ENCODE assay signal across 8 mouse cellular contexts in the genomic region with DNA sequence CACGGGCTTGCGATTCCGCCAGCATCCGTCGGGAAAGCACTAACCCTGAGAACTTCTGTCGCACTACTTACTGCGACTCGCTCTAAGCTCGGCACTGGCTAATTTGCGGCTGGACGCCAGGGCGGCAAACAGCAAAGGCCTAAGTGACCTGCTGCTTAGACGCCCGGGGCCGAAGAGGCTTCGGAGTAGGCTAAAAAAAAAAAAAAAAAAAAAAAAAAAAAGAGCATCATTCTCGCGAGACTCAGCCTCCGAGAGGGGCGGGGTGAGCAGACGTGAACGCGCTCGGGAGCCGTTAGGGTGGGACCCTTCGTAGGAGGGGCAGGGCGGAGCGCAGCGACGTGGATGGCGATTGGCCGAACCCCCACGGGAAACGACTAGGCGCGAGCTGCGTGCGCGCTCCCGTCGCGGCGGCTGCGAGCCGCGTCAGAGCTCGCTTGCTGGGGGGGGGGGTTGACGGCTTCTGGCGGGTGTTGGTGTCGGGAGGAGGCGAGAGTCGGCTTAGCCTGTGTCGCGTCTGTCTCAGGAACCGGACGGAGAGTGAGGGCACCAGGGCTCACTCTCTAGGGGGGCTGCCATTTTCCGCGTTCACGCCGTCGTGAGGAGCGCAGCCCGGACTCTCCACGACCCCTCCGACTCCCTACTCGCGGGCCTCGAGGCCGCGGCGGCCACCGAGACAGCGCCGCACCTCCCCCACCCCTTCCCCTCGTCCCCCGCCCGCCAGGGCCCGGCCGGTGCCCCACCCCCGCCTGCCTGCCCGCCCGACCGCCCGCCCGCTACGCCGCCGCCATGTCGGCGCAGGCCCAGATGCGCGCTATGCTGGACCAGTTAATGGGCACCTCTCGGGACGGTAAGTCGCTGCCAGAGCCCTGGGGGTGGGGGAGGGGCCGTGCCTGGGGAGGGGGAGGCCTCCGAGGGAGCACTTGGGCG. TPM values are rescaled to one million over a fixed set of nuclear protein-coding genes. Genes with fewer than 3 reads are reported as not detected.
DNase-seq lines count a peak whose midpoint lies in the region; ATAC-seq and TF ChIP-seq lines count a peak whose summit lies in the region.

Gene Luc7l2 (plus strand): TSS at position 273 of the 927 bp plus-strand sequence.

- WGBS in cerebellum, adult 2 months, result under 1% methylated on average over 97 of the region's 98 CpGs
- under 1% methylated on average over 82 of the region's 98 CpGs for WGBS in forebrain, postnatal 0 days
- WGBS in lung, embryonic 15.5 days, result 0% methylated on average over 68 of the region's 98 CpGs

- H3K36me3 ChIP-seq in MEL (ENCODE audit: control insufficient read depth in 1 of 2, insufficient read depth in 2 of 2, low read length in 2 of 2), result peaks cover 21 to 34% of the 10 kb centered on the region in 2 experiments
- no peaks in the 10 kb centered on the region for H3K36me3 ChIP-seq in forebrain, postnatal 0 days (ENCODE audit: insufficient read depth)
- peaks cover 8% of the 10 kb centered on the region; the same call in 1 of the 2 replicates for H3K36me3 ChIP-seq in lung, embryonic 15.5 days

- peak within 1 kb of the TSS; percentile 98 for H3K27ac ChIP-seq in MEL (ENCODE audit: control insufficient read depth, low read depth, low read length)
- peak within 1 kb of the TSS; percentile 90 for H3K27ac ChIP-seq in cerebellum, adult 2 months (ENCODE audit: insufficient read depth, low read length)
- peak within 1 kb of the TSS; percentile 99 for H3K27ac ChIP-seq in forebrain, postnatal 0 days (ENCODE audit: low read depth, low read length)
- H3K27ac ChIP-seq in lung, embryonic 15.5 days, result peak within 1 kb of the TSS; percentile 98

- ATAC-seq in forebrain, postnatal 0 days, result peak; percentile 90
- peak; percentile 93 for ATAC-seq in lung, embryonic 15.5 days (ENCODE audit: borderline replicate concordance, extremely low read depth, low FRiP score, low TSS enrichment)

- H3K4me3 ChIP-seq in MEL (ENCODE audit: control insufficient read depth in 1 of 2, insufficient read depth in 1 of 2, low read depth in 2 of 2, low read length in 2 of 2), result peak within 1 kb of the TSS; percentile 92 to 94
- H3K4me3 ChIP-seq in cerebellum, adult 2 months (replicated peaks; ENCODE audit: insufficient read depth, low read depth, low read length), result peak within 1 kb of the TSS; percentile 77
- peak within 1 kb of the TSS; percentile 78 for H3K4me3 ChIP-seq in forebrain, postnatal 0 days (ENCODE audit: low read depth, low read length)
- peak within 1 kb of the TSS; percentile 82 for H3K4me3 ChIP-seq in lung, embryonic 15.5 days

- no peaks in the 10 kb centered on the region for H3K27me3 ChIP-seq in MEL (ENCODE audit: control insufficient read depth in 1 of 2, insufficient read depth in 2 of 2, low read length in 2 of 2)
- no peaks in the 10 kb centered on the region for H3K27me3 ChIP-seq in cerebellum, adult 2 months (ENCODE audit: control insufficient read depth, insufficient read depth, low read length)
- no peaks in the 10 kb centered on the region for H3K27me3 ChIP-seq in forebrain, postnatal 0 days (ENCODE audit: insufficient read depth, low read length)
- H3K27me3 ChIP-seq in lung, embryonic 15.5 days, result no peaks in the 10 kb centered on the region

- TF ChIP-seq POLR2A in MEL (IDR thresholded peaks at IDR 0.05; ENCODE audit: control insufficient read depth in 1 of 2, insufficient read depth in 1 of 2, low read depth in 1 of 2, low read length in 2 of 2, poor library complexity in 1 of 2), result peak; percentile 76 to 98
- peak; percentile 82 for TF ChIP-seq POLR2A in cerebellum, adult 2 months (IDR thresholded peaks at IDR 0.05; ENCODE audit: borderline replicate concordance, insufficient read depth, low read length)

- peak; percentile 100 for DNase-seq in MEL (ENCODE audit: low read depth, low spot score)
- peak; percentile 96 to 98 for DNase-seq in cerebellum, adult 2 months
- DNase-seq in forebrain, postnatal 0 days, result peak; percentile 99
- DNase-seq in heart, postnatal 4 days, result peak; percentile 98
- peak; percentile 92 to 93 for DNase-seq in layer of hippocampus, adult 8-10 months (ENCODE audit: low spot score in 2 of 2)
- peak; percentile 97 for DNase-seq in ovary, adult 18-20 months (ENCODE audit: low spot score)
- DNase-seq in thymus, postnatal 0 days (ENCODE audit: low spot score), result peak; percentile 98

- H3K9ac ChIP-seq in MEL (ENCODE audit: control insufficient read depth, low read depth, low read length, poor library complexity, severe bottlenecking), result peak within 1 kb of the TSS; percentile 95
- H3K9ac ChIP-seq in forebrain, postnatal 0 days, result peak within 1 kb of the TSS; percentile 92
- peak within 1 kb of the TSS; percentile 85 for H3K9ac ChIP-seq in lung, embryonic 15.5 days

- TF ChIP-seq RAD21 in MEL (IDR thresholded peaks at IDR 0.05; ENCODE audit: low read depth, low read length), result no peak

- peak in 1 of 2 experiments; percentile 50; a peak in 2 of 4 replicates for TF ChIP-seq EP300 in MEL (IDR thresholded peaks at IDR 0.05; ENCODE audit: low read depth in 1 of 2, low read length in 2 of 2)

- TF ChIP-seq CTCF in MEL (IDR thresholded peaks at IDR 0.05 in 2 of 3, conservative IDR thresholded peaks at IDR 0.05 in 1 of 3; ENCODE audit: control insufficient read depth in 1 of 3, insufficient read depth in 1 of 3, low read depth in 2 of 3, low read length in 3 of 3, poor library complexity in 1 of 3, severe bottlenecking in 1 of 3), result no peak
- TF ChIP-seq CTCF in cerebellum, adult 2 months (IDR thresholded peaks at IDR 0.05; ENCODE audit: borderline replicate concordance, insufficient read depth, low read depth, low read length), result no peak
- no peak for TF ChIP-seq CTCF in forebrain, postnatal 0 days (IDR thresholded peaks at IDR 0.05; ENCODE audit: low read depth)

- H3K79me2 ChIP-seq in MEL (ENCODE audit: control insufficient read depth, insufficient read depth, low read length, poor library complexity), result peaks cover 37% of the 10 kb centered on the region

- no peaks in the 10 kb centered on the region for H3K9me3 ChIP-seq in MEL (replicated peaks; ENCODE audit: insufficient read depth, low read length)
- no peaks in the 10 kb centered on the region for H3K9me3 ChIP-seq in forebrain, postnatal 0 days (ENCODE audit: low read length)
- H3K9me3 ChIP-seq in lung, embryonic 15.5 days, result no peaks in the 10 kb centered on the region

- peak within 1 kb of the TSS; percentile 81 for H3K4me2 ChIP-seq in forebrain, postnatal 0 days (ENCODE audit: low read depth)
- peak within 1 kb of the TSS; percentile 68 for H3K4me2 ChIP-seq in lung, embryonic 15.5 days

- peaks cover 12 to 16% of the 10 kb centered on the region in 2 experiments for H3K4me1 ChIP-seq in MEL (ENCODE audit: control insufficient read depth in 1 of 2, insufficient read depth in 2 of 2, low read length in 2 of 2)
- H3K4me1 ChIP-seq in cerebellum, adult 2 months (ENCODE audit: control insufficient read depth, insufficient read depth, low read length), result peaks cover 7% of the 10 kb centered on the region
- H3K4me1 ChIP-seq in forebrain, postnatal 0 days (ENCODE audit: insufficient read depth), result 0 out of 2 replicates have a peak, but pooled peaks cover 5% of the 10 kb centered on the region
- peaks cover 18% of the 10 kb centered on the region for H3K4me1 ChIP-seq in lung, embryonic 15.5 days

TF ChIP-seq in MEL, 35 proteins besides CTCF, POLR2A, EP300 and RAD21 (continues in another document):
- peak; percentile 62 for TF ChIP-seq MYB (IDR thresholded peaks at IDR 0.05; ENCODE audit: low read depth, low read length)
- TF ChIP-seq MYC (IDR thresholded peaks at IDR 0.05; ENCODE audit: low read depth, low read length), result no peak
- peak; percentile 89 for TF ChIP-seq ZMIZ1 (IDR thresholded peaks at IDR 0.05; ENCODE audit: low read depth, low read length)
- 0 out of 2 replicates have a peak, but pooled peaks have one; percentile 3 for TF ChIP-seq ZC3H11A (IDR thresholded peaks at IDR 0.05; ENCODE audit: low read depth, low read length)
- TF ChIP-seq MAZ (IDR thresholded peaks at IDR 0.05; ENCODE audit: low read depth, low read length), result no peak; the same call in 1 of the 2 replicates
- peak; percentile 36 for TF ChIP-seq NRF1 (IDR thresholded peaks at IDR 0.05; ENCODE audit: insufficient read depth, low read depth, low read length, poor library complexity, severe bottlenecking)
- no peak for TF ChIP-seq JUND (IDR thresholded peaks at IDR 0.05; ENCODE audit: low read depth, low read length)
- no peak; the same call in 1 of the 2 replicates for TF ChIP-seq SIN3A (IDR thresholded peaks at IDR 0.05; ENCODE audit: low read length)
- no peak for TF ChIP-seq MAFK (IDR thresholded peaks at IDR 0.05; ENCODE audit: borderline replicate concordance, low read depth, low read length)
- TF ChIP-seq BHLHE40 (IDR thresholded peaks at IDR 0.05; ENCODE audit: borderline replicate concordance, low read depth, low read length), result no peak
- TF ChIP-seq USF2 (IDR thresholded peaks at IDR 0.05; ENCODE audit: borderline replicate concordance in 1 of 2, insufficient read depth in 1 of 2, low read depth in 1 of 2, low read length in 2 of 2), result no peak
- no peak for TF ChIP-seq GABPA (IDR thresholded peaks at IDR 0.05; ENCODE audit: low read depth, low read length)
- no peak for TF ChIP-seq SMC3 (IDR thresholded peaks at IDR 0.05; ENCODE audit: low read depth, low read length)
- no peak; the same call in none of the 2 replicates for TF ChIP-seq ETS1 (IDR thresholded peaks at IDR 0.05; ENCODE audit: low read depth, low read length)
- 0 out of 2 replicates have a peak, but pooled peaks have one; percentile 9 for TF ChIP-seq E2F4 (IDR thresholded peaks at IDR 0.05; ENCODE audit: borderline replicate concordance, low read depth, low read length)
- TF ChIP-seq MAX (IDR thresholded peaks at IDR 0.05; ENCODE audit: low read length), result 0 out of 2 replicates have a peak, but pooled peaks have one; percentile 12
- peak; percentile 92 for TF ChIP-seq POLR2AphosphoS2 (IDR thresholded peaks at IDR 0.05; ENCODE audit: low read length)
- peak; percentile 99 for TF ChIP-seq ZNF384 (IDR thresholded peaks at IDR 0.05; ENCODE audit: low read depth, low read length)
- 0 out of 2 replicates have a peak, but pooled peaks have one; percentile 52 for TF ChIP-seq UBTF (IDR thresholded peaks at IDR 0.05; ENCODE audit: borderline replicate concordance, insufficient read depth, low read depth, low read length)

RNA-seq across cellular contexts. Expression of gene Luc7l2, which starts in this region (rescaled TPM):
- 51.8 and 54.8 TPM in 2 replicates for total RNA-seq in MEL (2012; rRNA removed)
- 100 to 1,000 TPM; 118 to 129 TPM for polyA plus RNA-seq in MEL (2012; ENCODE audit: insufficient read depth in 1 of 2, insufficient read length in 2 of 2, low read depth in 1 of 2, low replicate concordance in 2 of 2, missing spikeins in 1 of 2)
- polyA plus RNA-seq in cerebellum, adult 2 months (2012; rRNA removed), result 193 and 194 TPM in 2 replicates
- 73.2 and 97.6 TPM in 2 replicates for total RNA-seq in forebrain, postnatal 0 days (2014; rRNA removed)
- polyA plus RNA-seq in forebrain, postnatal 0 days (2015; fragmentation: Nextera tagmentation; extraction: Ambion mirVana), result 12.0 and 26.1 TPM in 2 replicates
- total RNA-seq in heart, postnatal 4 days (2021), result 100 to 1,000 TPM; 145 to 147 TPM
- 100 to 1,000 TPM; 185 to 230 (median 205) TPM for total RNA-seq in layer of hippocampus, adult 8-10 months (2022)
- polyA plus RNA-seq in lung, embryonic 15.5 days (2015; fragmentation: Nextera tagmentation; extraction: Ambion mirVana), result 29.0 and 35.8 TPM in 2 replicates
- 26.7 and 44.6 TPM in 2 replicates for polyA plus RNA-seq in thymus, postnatal 0 days (2015; fragmentation: Nextera tagmentation; extraction: Ambion mirVana)

Comparison
In these comparisons a context has a peak if more than half of its experiments do, and no peak if none do; other contexts are left out.
1. Peak in every context shown above with its lines: DNase-seq, ATAC-seq, H3K4me3 ChIP-seq and H3K27ac ChIP-seq.